Mouse (Mus musculus): ENCODE data around the gene Ect2l.
A peak's percentile ranks its signal among the peaks of the same experiment; 100 is the strongest.

Ect2l gene

DNA sequence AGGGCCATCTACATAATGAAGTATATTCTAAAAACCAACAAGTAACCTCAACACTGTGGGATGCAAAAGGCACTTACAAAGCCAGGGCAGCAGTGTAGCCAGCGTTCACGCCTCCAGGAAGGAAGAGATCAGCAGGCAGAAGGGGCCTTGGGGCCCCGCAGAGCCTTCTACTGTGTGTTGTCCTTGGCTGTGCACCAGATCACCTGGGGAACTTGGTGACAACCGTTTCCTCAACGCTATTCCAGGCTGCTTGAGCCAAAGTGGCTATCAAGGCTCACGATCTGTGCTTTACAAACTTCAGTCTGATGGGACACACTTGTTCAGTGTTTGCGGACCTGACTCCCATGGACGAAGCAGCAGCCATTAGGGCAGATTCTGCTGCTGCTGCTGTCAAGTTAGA is 19.0 kb downstream of the Ect2l start:
- no peak for DNase-seq (ENCODE audit: low read depth, low spot score)

GRCm38 (mm10) chr10:18189498-18189897 is 21.2 kb downstream of the Ect2l start:
- no peak for DNase-seq (ENCODE audit: low read depth, low spot score)

- no peak for DNase-seq (ENCODE audit: low read depth, low spot score)
These were observed 22.1 kb downstream of the Ect2l start for GRCm38 (mm10) chr10:18188564-18188963.

- DNase-seq (ENCODE audit: low read depth, low spot score) = no peak
These were observed 28.4 kb downstream of the Ect2l start for GRCm38 (mm10) chr10:18182246-18182645.

GRCm38 (mm10) chr10:18177304-18177703 is 33.4 kb downstream of the Ect2l start:
- DNase-seq (ENCODE audit: low read depth, low spot score) = no peak

DNA sequence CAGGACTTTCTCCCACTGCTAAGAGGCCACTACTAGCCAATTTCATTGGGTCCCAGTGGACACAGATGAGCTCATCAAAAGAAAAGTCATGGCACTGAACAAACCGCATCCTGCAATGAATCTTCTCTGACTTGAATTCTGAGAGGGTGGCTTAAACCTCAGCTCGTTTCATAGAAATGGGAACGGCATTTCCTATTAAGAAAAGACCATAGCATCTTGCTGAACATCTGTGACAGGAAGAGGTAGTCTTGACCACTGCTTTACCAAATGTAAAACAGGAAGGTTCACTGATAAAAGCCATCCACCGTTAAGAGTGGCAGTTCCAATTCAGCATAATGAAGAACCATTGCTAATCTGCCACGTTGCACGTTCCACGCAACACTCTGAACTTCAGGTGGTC is 34.0 kb downstream of the Ect2l start:
- DNase-seq (ENCODE audit: low read depth, low spot score) = no peak

GRCm38 (mm10) chr10:18175087-18175486 is 35.6 kb downstream of the Ect2l start:
- no peak for DNase-seq (ENCODE audit: low read depth, low spot score)

DNA sequence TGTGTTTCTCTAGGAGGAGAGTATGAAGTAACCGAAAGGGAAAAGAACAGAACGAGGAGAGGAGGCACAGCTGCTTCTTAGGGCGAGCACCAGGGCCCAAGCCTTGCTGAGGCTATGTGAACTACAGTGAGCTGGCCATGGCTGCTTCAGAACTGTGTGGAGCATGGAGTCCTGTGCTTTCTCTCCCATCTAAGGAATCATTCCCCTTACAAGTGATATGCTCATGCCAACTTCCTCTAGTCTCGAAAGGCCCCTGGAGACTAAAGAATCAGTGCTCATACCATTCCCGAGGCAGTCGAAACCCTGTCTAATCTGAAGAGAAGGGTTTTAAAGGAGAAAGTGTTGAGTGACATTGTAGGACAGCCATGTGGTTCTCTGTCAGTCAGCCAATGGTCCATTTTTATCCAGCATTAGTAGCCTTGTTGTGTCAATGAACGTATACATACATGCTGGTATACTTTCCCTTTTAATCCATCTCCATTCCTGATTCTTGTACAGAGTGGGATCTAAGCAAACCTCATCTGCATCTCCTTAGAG is 48.2 kb downstream of the Ect2l start:
- DNase-seq (ENCODE audit: low read depth, low spot score) = no peak

- no peak for DNase-seq (ENCODE audit: low read depth, low spot score)
These were observed 63.5 kb downstream of the Ect2l start for GRCm38 (mm10) chr10:18147224-18147623.

GRCm38 (mm10) chr10:18142231-18142630 is 68.5 kb downstream of the Ect2l start:
- DNase-seq (ENCODE audit: low read depth, low spot score) = peak; percentile 80

DNA sequence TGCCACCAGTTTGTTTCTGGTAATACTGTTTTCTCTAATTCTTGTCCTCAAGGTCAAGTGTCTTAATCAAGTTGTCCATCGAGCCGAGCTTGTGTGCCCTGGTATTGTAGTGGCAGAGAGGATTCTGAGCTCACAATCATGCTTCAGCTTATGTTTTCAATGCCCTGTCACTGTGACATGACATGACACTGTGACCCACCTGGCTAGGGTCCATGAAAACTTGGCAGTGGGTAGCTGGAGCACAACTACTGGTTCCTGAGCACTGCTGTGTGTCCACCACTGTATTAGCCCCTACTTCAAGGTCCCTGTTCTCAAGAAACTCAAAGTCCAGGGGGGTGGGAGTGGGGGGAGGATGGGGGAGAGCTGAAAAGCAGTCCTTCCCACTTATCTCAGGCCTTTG is 69.3 kb downstream of the Ect2l start:
- DNase-seq (ENCODE audit: low read depth, low spot score) = no peak

DNA sequence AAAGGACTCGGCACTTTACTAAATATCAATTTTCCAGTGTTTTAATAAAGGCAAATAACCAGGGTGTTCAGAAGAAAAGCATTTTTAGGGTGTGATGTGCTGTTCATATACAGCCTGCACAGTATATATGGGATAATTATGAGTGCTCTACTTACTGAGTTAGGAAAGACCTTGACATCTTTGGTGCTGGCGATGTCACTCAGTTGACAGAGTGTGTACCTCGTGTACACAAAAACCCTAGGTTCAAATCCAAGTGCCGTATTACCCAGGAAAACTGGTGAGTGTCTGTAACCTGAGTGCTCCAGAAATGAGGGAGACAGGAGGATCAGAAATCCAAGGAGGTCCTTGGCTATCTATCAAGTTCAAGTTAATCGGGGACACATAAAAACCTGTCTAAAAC is 71.1 kb downstream of the Ect2l start:
- DNase-seq (ENCODE audit: low read depth, low spot score) = no peak

GRCm38 (mm10) chr10:18138853-18139503 is 71.7 kb downstream of the Ect2l start:
- peak; percentile 45 for DNase-seq (ENCODE audit: low read depth, low spot score)

DNA sequence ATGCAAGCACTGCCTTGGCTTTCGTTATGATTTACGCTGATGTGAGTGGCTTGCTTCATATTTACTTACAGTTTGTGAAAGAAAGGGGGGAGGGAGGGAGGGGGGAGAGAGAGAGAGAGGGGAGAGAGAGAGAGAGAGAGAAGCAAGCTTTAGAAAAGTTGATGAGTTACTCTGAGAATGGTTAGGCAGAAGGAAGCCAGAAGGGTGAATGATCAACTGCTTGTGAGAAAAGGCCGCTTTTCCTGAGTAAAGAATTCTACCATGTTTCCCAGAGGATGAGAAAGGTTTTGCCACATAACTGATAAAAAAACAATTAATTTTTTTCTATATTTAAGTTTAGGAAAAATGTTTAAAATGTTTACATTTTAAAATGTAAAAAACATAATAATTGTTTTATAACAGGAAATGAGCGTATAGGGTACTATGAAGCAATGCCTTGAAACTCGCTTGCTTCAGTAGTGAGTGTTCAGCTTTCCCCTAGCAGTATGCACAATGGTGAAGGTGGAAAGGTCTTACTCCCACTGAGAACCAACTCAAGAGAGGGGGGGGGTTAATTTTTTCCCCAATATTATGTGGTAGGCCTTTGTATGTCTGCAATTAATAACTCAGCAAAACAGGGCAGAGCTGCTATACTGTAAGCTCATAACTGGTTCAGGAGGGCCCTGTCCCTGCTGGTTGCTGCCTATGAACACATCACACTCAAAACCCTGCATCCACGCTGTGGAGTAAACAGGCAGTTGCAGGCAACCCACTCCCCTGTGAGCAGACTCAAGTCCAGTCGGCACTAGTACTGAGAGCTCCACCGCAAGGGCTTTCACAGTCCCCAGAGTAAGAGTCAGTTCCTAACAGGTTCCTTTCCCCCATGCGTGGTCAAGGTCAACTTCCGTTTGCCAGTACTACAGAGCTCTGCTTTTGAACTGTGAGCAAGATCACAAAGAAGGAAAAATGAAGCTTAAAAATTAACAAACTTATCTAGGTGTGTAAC is 78.7 kb downstream of the Ect2l start:
- DNase-seq (ENCODE audit: low read depth, low spot score) = no peak

DNA sequence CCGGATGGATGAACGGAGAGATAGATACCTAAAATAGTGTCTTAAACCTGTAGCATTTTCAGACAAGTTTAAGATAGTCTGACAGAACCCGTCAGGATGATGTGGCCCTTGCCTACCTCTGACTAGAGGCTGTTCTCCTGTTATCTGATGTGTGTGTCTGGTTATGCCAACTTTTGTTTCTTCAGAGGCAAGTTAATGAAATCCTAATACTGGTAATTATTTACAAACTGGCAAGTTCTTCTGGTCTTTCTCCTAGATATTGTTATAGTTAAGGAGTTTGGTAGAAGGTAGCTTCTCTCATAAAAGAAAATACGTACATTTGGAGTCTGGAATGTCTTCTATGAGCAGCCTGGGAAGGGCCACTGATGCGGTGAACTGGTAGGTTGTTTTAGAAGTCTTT is 80.4 kb downstream of the Ect2l start:
- DNase-seq (ENCODE audit: low read depth, low spot score) = no peak

GRCm38 (mm10) chr10:18118336-18118735 is 92.4 kb downstream of the Ect2l start:
- DNase-seq (ENCODE audit: low read depth, low spot score) = no peak

DNA sequence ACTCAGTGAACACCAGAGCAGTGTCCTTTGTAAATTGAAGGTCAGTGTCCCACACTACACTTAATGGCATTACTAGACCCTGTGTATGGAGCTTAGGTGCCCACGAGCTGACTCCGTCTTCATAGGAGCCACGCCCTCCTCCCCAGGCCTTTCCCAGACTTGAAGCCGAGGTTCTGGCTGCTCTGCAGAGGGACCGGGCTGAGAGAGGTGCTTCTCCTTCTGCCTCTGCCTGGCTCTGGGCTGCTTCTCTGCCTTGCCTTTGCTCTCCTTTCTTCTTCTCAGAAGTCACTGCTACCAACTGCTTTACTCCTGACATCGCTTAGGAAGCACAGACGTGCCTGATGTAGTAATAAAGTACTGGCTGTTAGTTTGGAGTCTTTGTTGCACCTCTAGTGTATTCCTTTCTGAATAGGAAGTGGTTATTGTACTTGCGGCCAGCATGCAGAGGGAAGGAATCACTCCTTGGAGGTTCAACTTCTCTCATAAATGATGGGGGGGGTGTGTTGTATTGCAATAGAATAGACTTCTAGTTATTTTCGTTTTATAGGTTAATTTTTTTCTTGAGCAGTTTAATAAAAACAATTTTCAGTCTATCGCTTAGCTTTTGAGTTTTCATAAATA is 97.1 kb downstream of the Ect2l start:
- no peak for DNase-seq (ENCODE audit: low read depth, low spot score)

- no peak for DNase-seq (ENCODE audit: low read depth, low spot score)
These were observed 99.8 kb downstream of the Ect2l start for GRCm38 (mm10) chr10:18110940-18111339.

GRCm38 (mm10) chr10:18107471-18107870 is 103.2 kb downstream of the Ect2l start:
- DNase-seq (ENCODE audit: low read depth, low spot score) = peak; percentile 55

DNA sequence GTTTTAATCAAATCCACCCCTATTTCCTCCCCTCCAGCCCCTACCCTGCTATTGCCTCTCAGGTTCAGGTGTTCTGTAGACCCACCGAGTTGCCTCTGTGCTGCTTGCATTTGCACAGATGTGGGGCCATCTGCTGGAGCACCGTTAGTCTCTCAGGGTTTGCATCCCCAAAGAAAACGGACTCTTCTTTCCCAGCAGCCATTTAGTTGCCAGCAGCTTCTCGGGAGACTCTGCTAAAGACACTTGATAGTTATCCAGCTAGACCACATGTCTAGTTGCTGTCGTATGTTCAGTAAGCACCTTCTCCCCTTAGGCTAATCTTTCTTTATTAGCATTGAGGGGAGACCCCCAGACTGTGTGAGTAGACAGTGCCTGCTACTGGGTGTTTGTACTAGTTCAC is 108.5 kb downstream of the Ect2l start:
- DNase-seq (ENCODE audit: low read depth, low spot score) = no peak

DNA sequence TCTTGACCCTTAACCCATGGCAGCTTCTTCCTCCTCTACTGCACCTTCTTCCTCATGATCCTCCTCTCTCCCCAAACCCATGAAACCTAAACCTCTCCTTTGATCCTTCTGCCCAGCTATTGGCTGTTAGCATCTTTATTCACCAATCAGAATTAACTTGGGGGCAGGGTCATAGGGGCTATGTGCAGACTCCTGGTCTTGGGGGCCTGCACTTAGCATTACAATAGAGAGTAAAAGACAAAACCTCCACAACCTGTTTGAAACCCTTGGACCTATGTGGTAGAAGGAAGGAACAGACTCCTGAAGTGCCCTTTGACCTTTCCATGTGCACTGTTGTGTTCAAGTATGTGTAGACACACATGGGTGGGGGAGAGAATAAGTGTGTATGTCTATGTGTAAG is 120.0 kb downstream of the Ect2l start:
- no peak for DNase-seq (ENCODE audit: low read depth, low spot score)

- DNase-seq (ENCODE audit: low read depth, low spot score) = no peak
These were observed 127.9 kb downstream of the Ect2l start for GRCm38 (mm10) chr10:18082772-18083171.

All from CD4-positive, CD25-positive, alpha-beta regulatory T cell, adult 2 months (primary cell).